Mouse (Mus musculus) hindbrain, postnatal 0 days (tissue): ENCODE measurements around the gene Itgav. TPM values are rescaled to one million over a fixed set of nuclear protein-coding genes. Genes with fewer than 3 reads are reported as not detected.

ENCODE experiments used
- ATAC-seq: fragments of 200-750 bp; cut with Nextera tagmentation; 2 replicates; pipeline ENCODE4 v1.8.0; 2017; ENCODE audit warnings: mild to moderate bottlenecking, moderate TSS enrichment, moderate library complexity
- DNase-seq: peaks from one replicate; pipeline ENCODE4 v3.0.0-alpha.2; 2015; ENCODE audit warnings: low spot score
- H3K27ac ChIP-seq: fragments of 300-500 bp; sonication (generic); 2 replicates; pipeline ENCODE4 v1.5.1; 2014; ENCODE audit warnings: mild to moderate bottlenecking
- H3K27me3 ChIP-seq: fragments of 300-500 bp; sonication (generic); 2 replicates; pipeline ENCODE4 v1.6.1; 2014; ENCODE audit warnings: low read length, mixed read lengths; ENCODE audit not compliant: insufficient read depth
- H3K36me3 ChIP-seq: fragments of 300-500 bp; sonication (generic); 2 replicates; pipeline ENCODE4 v1.6.1; 2014; ENCODE audit warnings: low read length, mixed read lengths; ENCODE audit not compliant: insufficient read depth
- H3K4me1 ChIP-seq: fragments of 300-500 bp; sonication (generic); 2 replicates; pipeline ENCODE4 v1.6.1; 2014; ENCODE audit warnings: antibody characterized with exemption, low read length, mixed read lengths; ENCODE audit not compliant: insufficient read depth
- H3K4me2 ChIP-seq: fragments of 300-500 bp; sonication (generic); 2 replicates; pipeline ENCODE4 v1.6.1; 2014; ENCODE audit warnings: low read depth, mild to moderate bottlenecking, low read length, moderate library complexity, mixed read lengths
- H3K4me3 ChIP-seq: fragments of 300-500 bp; sonication (generic); 2 replicates; pipeline ENCODE4 v1.5.1; 2014; ENCODE audit warnings: low read length
- H3K9ac ChIP-seq: fragments of 300-500 bp; sonication (generic); replicated peaks from 2 replicates; pipeline ENCODE4 v1.6.1; 2014; ENCODE audit warnings: mild to moderate bottlenecking, low read length, moderate library complexity, mixed read lengths
- H3K9me3 ChIP-seq: fragments of 300-500 bp; sonication (generic); 2 replicates; pipeline ENCODE4 v1.6.1; 2016; ENCODE audit warnings: low read length, mixed read lengths
- CTCF ChIP-seq: IDR thresholded peaks from 2 replicates; pipeline ENCODE4 v1.5.1; 2016; ENCODE audit warnings: antibody characterized with exemption, control low read depth, low read depth
- WGBS: fragments of 180-500 bp; shearing (Covaris S2); extraction: QIAGEN DNeasy Blood & Tissue Kit; methylation state at CpG from one replicate; pipeline ENCODE4 v1.1.7; 2014; 5-methylcytosine and 5-hydroxymethylcytosine counted together
- polyA plus RNA-seq: library from polyadenylated mRNA; unstranded; fragments of >200 nt; fragmentation: Nextera tagmentation; extraction: Ambion mirVana; gene quantifications from 2 replicates; pipeline ENCODE4 v1.2.1, GENCODE M21; 2015
- total RNA-seq: library from RNA; depleted of rRNA; stranded (reverse); fragments of >200 nt; gene quantifications from 2 replicates; pipeline ENCODE4 v1.2.3, GENCODE M21; 2014

Gene Itgav
- total and polyA plus RNA-seq, 2 experiments from 2014 or later, result 30.8 to 47.4 TPM

- WGBS, result 95% methylated on average over 2 of the region's 2 CpGs
- TF ChIP-seq CTCF, result no peak
- no peaks in the 10 kb centered on the region for H3K27me3 ChIP-seq
These were observed 18.6 kb downstream of the Itgav start for GRCm38 (mm10) chr2:83742836-83743235.

GRCm38 (mm10) chr2:83744276-83744952 lies 20.2 kb downstream of the Itgav start:
- Histone ChIP-seq H3K4me3 (no peak overlapping the region), H3K9ac (no peak overlapping the region), H3K27me3 (no peaks in the 10 kb centered on the region), H3K36me3 (no peaks in the 10 kb centered on the region), H3K4me1 (0 out of 2 replicates have a peak, but pooled peaks cover 3% of the 10 kb centered on the region), H3K27ac (no peak overlapping the region), H3K9me3 (no peaks in the 10 kb centered on the region), H3K4me2 (no peak overlapping the region)
- no peak for DNase-seq
- ATAC-seq, result no peak
- no peak for TF ChIP-seq CTCF
- WGBS, result 83% methylated on average over 9 of the region's 9 CpGs

More at GRCm38 (mm10) chr2:83742836-83743235, 18.6 kb downstream of the Itgav start:
- H3K9ac ChIP-seq, result no peak overlapping the region
- DNase-seq (no peak), ATAC-seq (no peak)
- H3K36me3 ChIP-seq, result no peaks in the 10 kb centered on the region
- no peak overlapping the region for H3K4me3 ChIP-seq
- no peak overlapping the region for H3K4me2 ChIP-seq
- H3K4me1 ChIP-seq, result 0 out of 2 replicates have a peak, but pooled peaks cover 4% of the 10 kb centered on the region
- no peak overlapping the region for H3K27ac ChIP-seq
- no peaks in the 10 kb centered on the region for H3K9me3 ChIP-seq

- no peak for TF ChIP-seq CTCF
These were observed 21.1 kb downstream of the Itgav start for GRCm38 (mm10) chr2:83745257-83745656.

GRCm38 (mm10) chr2:83748581-83749118 lies 24.5 kb downstream of the Itgav start:
- no peaks in the 10 kb centered on the region for H3K9me3 ChIP-seq

More at GRCm38 (mm10) chr2:83745257-83745656, 21.1 kb downstream of the Itgav start:
- ATAC-seq (no peak), DNase-seq (no peak)
- Histone ChIP-seq H3K4me3 (no peak overlapping the region), H3K27me3 (no peaks in the 10 kb centered on the region), H3K4me2 (no peak overlapping the region), H3K27ac (no peak overlapping the region), H3K9ac (no peak overlapping the region), H3K9me3 (no peaks in the 10 kb centered on the region), H3K4me1 (no peaks in the 10 kb centered on the region), H3K36me3 (no peaks in the 10 kb centered on the region)
- 80% methylated on average over 6 of the region's 6 CpGs for WGBS

GRCm38 (mm10) chr2:83753008-83753407 lies 28.8 kb downstream of the Itgav start:
- TF ChIP-seq CTCF, result no peak
- 96% methylated on average over 5 of the region's 5 CpGs for WGBS

More at GRCm38 (mm10) chr2:83748581-83749118, 24.5 kb downstream of the Itgav start:
- no peak for TF ChIP-seq CTCF
- no peaks in the 10 kb centered on the region for H3K27me3 ChIP-seq
- WGBS, result 98% methylated on average over 10 of the region's 10 CpGs
- H3K9ac ChIP-seq, result no peak overlapping the region
- no peak for ATAC-seq
- no peaks in the 10 kb centered on the region for H3K36me3 ChIP-seq
- H3K4me3 ChIP-seq, result no peak overlapping the region
- no peak overlapping the region for H3K27ac ChIP-seq
- no peak overlapping the region for H3K4me2 ChIP-seq
- H3K4me1 ChIP-seq, result no peaks in the 10 kb centered on the region
- no peak for DNase-seq

GRCm38 (mm10) chr2:83754306-83754837 lies 30.2 kb downstream of the Itgav start:
- Histone ChIP-seq H3K4me3 (no peak overlapping the region), H3K4me2 (no peak overlapping the region), H3K36me3 (no peaks in the 10 kb centered on the region), H3K4me1 (no peaks in the 10 kb centered on the region), H3K9me3 (no peaks in the 10 kb centered on the region), H3K9ac (no peak overlapping the region), H3K27me3 (no peaks in the 10 kb centered on the region), H3K27ac (no peak overlapping the region)
- 84% methylated on average over 5 of the region's 5 CpGs for WGBS
- no peak for ATAC-seq
- TF ChIP-seq CTCF, result no peak
- no peak for DNase-seq

More at GRCm38 (mm10) chr2:83753008-83753407, 28.8 kb downstream of the Itgav start:
- Histone ChIP-seq H3K9ac (no peak overlapping the region), H3K27me3 (no peaks in the 10 kb centered on the region), H3K4me3 (no peak overlapping the region), H3K27ac (no peak overlapping the region), H3K4me1 (no peaks in the 10 kb centered on the region), H3K36me3 (no peaks in the 10 kb centered on the region), H3K9me3 (no peaks in the 10 kb centered on the region), H3K4me2 (no peak overlapping the region)
- no peak for ATAC-seq
- DNase-seq, result no peak
